Mouse (Mus musculus) kidney, embryonic 15.5 days (tissue): Measurements from ENCODE around the gene Dcakd. TPM values are rescaled to one million over a fixed set of nuclear protein-coding genes. Genes with fewer than 3 reads are reported as not detected.
"Not testable (repeated sequence)": the region's sequence is repeated elsewhere in the genome, so short reads cannot be mapped to it uniquely, and the experiment has no call there.

Experiments used
- ATAC-seq: fragments of 200-750 bp; cut with Nextera tagmentation; replicated peaks from 2 replicates; pipeline ENCODE4 v1.8.0; 2017; ENCODE audit warnings: moderate TSS enrichment; ENCODE audit not compliant: low FRiP score
- H3K27ac ChIP-seq: fragments of 300-500 bp; sonication (generic); 2 replicates; pipeline ENCODE4 v1.5.1; 2015; ENCODE audit warnings: mild to moderate bottlenecking, inconsistent platforms
- H3K27me3 ChIP-seq: fragments of 300-500 bp; sonication (generic); 2 replicates; pipeline ENCODE4 v1.6.1; 2015; ENCODE audit warnings: inconsistent platforms
- H3K36me3 ChIP-seq: fragments of 300-500 bp; sonication (generic); 2 replicates; pipeline ENCODE4 v1.6.1; 2015; ENCODE audit warnings: inconsistent platforms
- H3K4me1 ChIP-seq: fragments of 300-500 bp; sonication (generic); 2 replicates; pipeline ENCODE4 v1.6.1; 2015; ENCODE audit warnings: inconsistent platforms
- H3K4me2 ChIP-seq: fragments of 300-500 bp; sonication (generic); 2 replicates; pipeline ENCODE4 v1.6.1; 2015; ENCODE audit warnings: moderate library complexity, mild to moderate bottlenecking, inconsistent platforms
- H3K4me3 ChIP-seq: fragments of 300-500 bp; sonication (generic); replicated peaks from 2 replicates; pipeline ENCODE4 v1.5.1; 2015; ENCODE audit warnings: mild to moderate bottlenecking, inconsistent platforms
- H3K9ac ChIP-seq: fragments of 300-500 bp; sonication (generic); 2 replicates; pipeline ENCODE4 v1.6.1; 2015; ENCODE audit warnings: mild to moderate bottlenecking, inconsistent platforms
- H3K9me3 ChIP-seq: fragments of 300-500 bp; sonication (generic); replicated peaks from 2 replicates; pipeline ENCODE4 v1.6.1; 2016; ENCODE audit warnings: inconsistent platforms
- WGBS: fragments of 180-500 bp; shearing (Covaris S2); methylation state at CpG from one replicate; pipeline ENCODE4 v1.1.7; 2015; ENCODE audit warnings: mixed read lengths; 5-methylcytosine and 5-hydroxymethylcytosine counted together
- polyA plus RNA-seq: library from polyadenylated mRNA; unstranded; fragments of >200 nt; fragmentation: Nextera tagmentation; extraction: Ambion mirVana; gene quantifications from 2 replicates; pipeline ENCODE4 v1.2.1, GENCODE M21; 2015

Dcakd gene
- polyA plus RNA-seq, 1 experiment from 2014 or later, result 187 TPM

- peaks cover 29% of the 10 kb centered on the region for H3K4me1 ChIP-seq
- H3K9ac ChIP-seq, result peak overlapping the region; percentile 43; the same call in 1 of the 2 replicates
- H3K27me3 ChIP-seq, result peaks cover 53% of the 10 kb centered on the region
- no peak for ATAC-seq
- peak overlapping the region; percentile 89 for H3K4me2 ChIP-seq
- peak overlapping the region; percentile 48 for H3K4me3 ChIP-seq
- 5% methylated on average over 28 of the region's 28 CpGs for WGBS
- no peak overlapping the region for H3K27ac ChIP-seq
- H3K36me3 ChIP-seq, result peaks cover 12% of the 10 kb centered on the region
- H3K9me3 ChIP-seq, result no peaks in the 10 kb centered on the region
These were observed 38.4 kb downstream of the Dcakd start for GRCm38 (mm10) chr11:102989641-102990151.

- no peak overlapping the region for H3K4me2 ChIP-seq
- H3K9ac ChIP-seq, result no peak overlapping the region
- H3K9me3 ChIP-seq, result no peaks in the 10 kb centered on the region
- peaks cover 14% of the 10 kb centered on the region for H3K4me1 ChIP-seq
- ATAC-seq, result no peak
- 31% methylated on average over 6 of the region's 6 CpGs for WGBS
- H3K27ac ChIP-seq, result no peak overlapping the region
- H3K36me3 ChIP-seq, result no peaks in the 10 kb centered on the region
- peaks cover 39% of the 10 kb centered on the region for H3K27me3 ChIP-seq
- no peak overlapping the region for H3K4me3 ChIP-seq
These were observed 43.0 kb downstream of the Dcakd start for GRCm38 (mm10) chr11:102985160-102985559.

- no peak for ATAC-seq
- no peaks in the 10 kb centered on the region for H3K9me3 ChIP-seq
- H3K4me2 ChIP-seq, result no peak overlapping the region
- no peak overlapping the region for H3K9ac ChIP-seq
- H3K36me3 ChIP-seq, result no peaks in the 10 kb centered on the region
- no peak overlapping the region for H3K27ac ChIP-seq
- H3K4me3 ChIP-seq, result no peak overlapping the region
- H3K4me1 ChIP-seq, result peaks cover 8% of the 10 kb centered on the region
- 71% methylated on average over 4 of the region's 4 CpGs for WGBS
- peaks cover 34% of the 10 kb centered on the region for H3K27me3 ChIP-seq
These were observed 43.5 kb downstream of the Dcakd start for GRCm38 (mm10) chr11:102984615-102985014.

GRCm38 (mm10) chr11:102984086-102984485 is 44.0 kb downstream of the Dcakd start:
- no peak for ATAC-seq
- Histone ChIP-seq H3K27ac (no peak overlapping the region), H3K9ac (no peak overlapping the region), H3K4me3 (no peak overlapping the region), H3K36me3 (no peaks in the 10 kb centered on the region), H3K27me3 (peaks cover 29% of the 10 kb centered on the region), H3K9me3 (no peaks in the 10 kb centered on the region), H3K4me1 (peaks cover 6% of the 10 kb centered on the region; the same call in 1 of the 2 replicates), H3K4me2 (no peak overlapping the region)
- 90% methylated on average over 9 of the region's 9 CpGs for WGBS

- no peaks in the 10 kb centered on the region for H3K9me3 ChIP-seq
- peaks cover 9% of the 10 kb centered on the region for H3K27me3 ChIP-seq
- WGBS, result 66% methylated on average over 10 of the region's 10 CpGs
- H3K4me1 ChIP-seq, result peaks cover 6% of the 10 kb centered on the region; the same call in 1 of the 2 replicates
- H3K4me2 ChIP-seq, result no peak overlapping the region
- H3K4me3 ChIP-seq, result no peak overlapping the region
- H3K36me3 ChIP-seq, result no peaks in the 10 kb centered on the region
- H3K27ac ChIP-seq, result no peak overlapping the region
- no peak for ATAC-seq
- H3K9ac ChIP-seq, result no peak overlapping the region
These were observed 46.8 kb downstream of the Dcakd start for GRCm38 (mm10) chr11:102981151-102981890.

GRCm38 (mm10) chr11:102978052-102978666 is 50.0 kb downstream of the Dcakd start:
- no peak for ATAC-seq
- Histone ChIP-seq H3K9me3 (no peaks in the 10 kb centered on the region), H3K27ac (no peak overlapping the region), H3K9ac (no peak overlapping the region), H3K27me3 (peaks cover 20% of the 10 kb centered on the region), H3K4me2 (no peak overlapping the region), H3K4me1 (peaks cover 6% of the 10 kb centered on the region; the same call in 1 of the 2 replicates), H3K36me3 (no peaks in the 10 kb centered on the region), H3K4me3 (no peak overlapping the region)
- WGBS, result 40% methylated on average over 6 of the region's 6 CpGs

GRCm38 (mm10) chr11:102975966-102976365 is 52.2 kb downstream of the Dcakd start:
- not testable (repeated sequence) for H3K4me2 ChIP-seq, ATAC-seq, H3K27ac ChIP-seq, H3K36me3 ChIP-seq, H3K9ac ChIP-seq, H3K4me3 ChIP-seq, H3K4me1 ChIP-seq, H3K9me3 ChIP-seq
- H3K27me3 ChIP-seq, result peaks cover 29% of the 10 kb centered on the region
- WGBS, result 85% methylated on average over 9 of the region's 9 CpGs

GRCm38 (mm10) chr11:102972326-102972725 is 55.8 kb downstream of the Dcakd start:
- Histone ChIP-seq H3K9me3 (no peaks in the 10 kb centered on the region), H3K36me3 (no peaks in the 10 kb centered on the region), H3K27me3 (peaks cover 47% of the 10 kb centered on the region), H3K27ac (no peak overlapping the region), H3K4me1 (0 out of 2 replicates have a peak, but pooled peaks cover 4% of the 10 kb centered on the region), H3K9ac (no peak overlapping the region), H3K4me2 (no peak overlapping the region), H3K4me3 (no peak overlapping the region)
- ATAC-seq, result no peak
- WGBS, result 70% methylated on average over 1 of the region's 1 CpGs

GRCm38 (mm10) chr11:102971604-102972003 is 56.5 kb downstream of the Dcakd start:
- Histone ChIP-seq H3K4me1 (0 out of 2 replicates have a peak, but pooled peaks cover 4% of the 10 kb centered on the region), H3K9ac (no peak overlapping the region), H3K27ac (no peak overlapping the region), H3K4me2 (no peak overlapping the region), H3K9me3 (no peaks in the 10 kb centered on the region), H3K4me3 (no peak overlapping the region), H3K27me3 (peaks cover 54% of the 10 kb centered on the region), H3K36me3 (no peaks in the 10 kb centered on the region)
- WGBS, result 44% methylated on average over 5 of the region's 5 CpGs
- no peak for ATAC-seq

GRCm38 (mm10) chr11:102964547-102965091 is 63.5 kb downstream of the Dcakd start:
- WGBS, result 36% methylated on average over 16 of the region's 16 CpGs
- Histone ChIP-seq H3K27me3 (peaks cover 47% of the 10 kb centered on the region), H3K4me3 (no peak overlapping the region)

GRCm38 (mm10) chr11:102963855-102964546 is 64.1 kb downstream of the Dcakd start:
- no peak for ATAC-seq

More at GRCm38 (mm10) chr11:102964547-102965091, 63.5 kb downstream of the Dcakd start:
- peak overlapping the region; percentile 40 for H3K4me2 ChIP-seq
- H3K36me3 ChIP-seq, result no peaks in the 10 kb centered on the region
- no peaks in the 10 kb centered on the region for H3K9me3 ChIP-seq
- 0 out of 2 replicates have a peak overlapping the region, but pooled peaks have one; percentile 7 for H3K27ac ChIP-seq
- H3K4me1 ChIP-seq, result peaks cover 30% of the 10 kb centered on the region
- no peak overlapping the region for H3K9ac ChIP-seq
- peak; percentile 65 for ATAC-seq

More at GRCm38 (mm10) chr11:102963855-102964546, 64.1 kb downstream of the Dcakd start:
- Histone ChIP-seq H3K4me2 (peak overlapping the region; percentile 40), H3K4me3 (0 out of 2 replicates have a peak overlapping the region, but pooled peaks have one; percentile 8), H3K9ac (no peak overlapping the region), H3K36me3 (no peaks in the 10 kb centered on the region), H3K4me1 (peaks cover 30% of the 10 kb centered on the region), H3K27ac (0 out of 2 replicates have a peak overlapping the region, but pooled peaks have one; percentile 7), H3K9me3 (no peaks in the 10 kb centered on the region), H3K27me3 (peaks cover 44% of the 10 kb centered on the region)
- 16% methylated on average over 24 of the region's 24 CpGs for WGBS
